Mouse (Mus musculus) lung, postnatal 0 days (tissue): ENCODE data around the gene Ubash3b.

Experiments
- CTCF ChIP-seq: IDR thresholded peaks from 2 replicates; pipeline ENCODE4 v1.5.1; 2016; ENCODE audit warnings: antibody characterized with exemption, mild to moderate bottlenecking
- EP300 ChIP-seq: IDR thresholded peaks from 2 replicates; pipeline ENCODE4 v1.6.1; 2016; ENCODE audit warnings: antibody characterized with exemption, mild to moderate bottlenecking, control low read depth

- no peak for TF ChIP-seq CTCF
- TF ChIP-seq EP300: no peak
Measured at GRCm38 (mm10) chr9:41049282-41049681, 112.2 kb downstream of the Ubash3b start.
